Mouse (Mus musculus): Measurements from ENCODE around the gene Ptrhd1.

DNA sequence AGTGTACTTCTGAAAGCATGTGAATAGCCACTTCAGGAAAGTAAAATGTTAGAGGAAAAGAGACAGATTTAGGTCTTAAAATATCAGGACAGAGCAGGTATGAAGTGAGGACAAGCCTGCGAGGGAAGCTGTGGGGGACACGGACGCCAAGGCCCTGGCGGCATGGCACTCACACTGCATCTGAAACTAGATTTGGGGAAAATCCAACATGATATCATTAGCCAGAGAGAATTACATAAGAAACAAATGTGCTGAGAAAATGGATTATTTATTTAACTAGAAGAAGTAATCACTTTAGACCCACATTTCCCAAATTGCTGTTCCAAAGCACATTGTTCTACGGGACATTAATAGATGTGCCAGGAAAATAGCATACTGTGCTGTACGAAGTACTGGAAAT is 37.3 kb downstream of the Ptrhd1 start:
- no peak for TF ChIP-seq CTCF (IDR thresholded peaks at IDR 0.05; ENCODE audit: insufficient read depth, low read depth, low read length)
- TF ChIP-seq POLR2A (IDR thresholded peaks at IDR 0.05; ENCODE audit: insufficient read depth, low read depth, low read length), result no peak

All from olfactory bulb, adult 2 months (tissue).